Comparison of ENCODE assay signal across 21 mouse cellular contexts in genomic region chr2:167342876-167343275, GRCm38 (mm10). TPM values are rescaled to one million over a fixed set of nuclear protein-coding genes. Genes with fewer than 3 reads are reported as not detected.
DNase-seq lines count a peak whose midpoint lies in the region; ATAC-seq and TF ChIP-seq lines count a peak whose summit lies in the region.
"Had no signal": no experiment of that assay in that cellular context is flagged by ENCODE, and none has a peak within 500 bp of the region (broad histone marks: within the 10 kb centered on the region; RNA-seq: fewer than 3 reads in every experiment).

No protein-coding gene starts in this region.

- peak overlapping the region; percentile 67; the same call in 1 of the 2 replicates for H3K9ac ChIP-seq in heart, embryonic 13.5 days
- H3K9ac ChIP-seq in midbrain, postnatal 0 days (replicated peaks; ENCODE audit: low read length, poor library complexity, severe bottlenecking), result no peak overlapping the region
- H3K9ac ChIP-seq: intestine, embryonic 15.5 days; midbrain, embryonic 12.5 days had no signal

- H3K27ac ChIP-seq in heart, embryonic 13.5 days (replicated peaks), result peak overlapping the region; percentile 56; the same call in 1 of the 2 replicates
- H3K27ac ChIP-seq in midbrain, embryonic 10.5 days (replicated peaks), result peak overlapping the region; percentile 58; the same call in 1 of the 2 replicates
- H3K27ac ChIP-seq in midbrain, postnatal 0 days (ENCODE audit: low read depth, low read length), result no peak overlapping the region
- H3K27ac ChIP-seq in limb, embryonic 10.5 days, result peak overlapping the region; percentile 31; the same call in 1 of the 2 replicates
- no peak overlapping the region for H3K27ac ChIP-seq in thymus, adult 2 months (ENCODE audit: control insufficient read depth, insufficient read depth, low read length)
- H3K27ac ChIP-seq: heart, adult 2 months; intestine, embryonic 15.5 days; kidney, postnatal 0 days; midbrain, embryonic 12.5 days had no signal

- H3K4me2 ChIP-seq in heart, embryonic 13.5 days, result peak overlapping the region; percentile 50; the same call in 1 of the 2 replicates
- H3K4me2 ChIP-seq in midbrain, postnatal 0 days (ENCODE audit: low read depth, low read length, poor library complexity, severe bottlenecking), result no peak overlapping the region
- H3K4me2 ChIP-seq: intestine, embryonic 15.5 days; midbrain, embryonic 12.5 days had no signal

- TF ChIP-seq CTCF in midbrain, postnatal 0 days (IDR thresholded peaks at IDR 0.05), result no peak
- TF ChIP-seq CTCF in thymus, adult 2 months (IDR thresholded peaks at IDR 0.05; ENCODE audit: borderline replicate concordance, control insufficient read depth, extremely low read depth, insufficient read depth, low read length, poor library complexity), result no peak

- peak; percentile 12 for DNase-seq in adrenal gland, adult 2 months
- DNase-seq in adrenal gland, postnatal 36 days, result no peak
- DNase-seq in heart, adult 11 months, result no peak
- DNase-seq in midbrain, embryonic 10.5 days (ENCODE audit: low spot score), result no peak
- DNase-seq in midbrain, postnatal 0 days (ENCODE audit: low spot score), result no peak
- no peak for DNase-seq in limb, embryonic 10.5 days (ENCODE audit: low spot score)
- DNase-seq in thymus, adult 2 months, result no peak
- DNase-seq: adrenal gland, postnatal 25 days; heart, adult 2 months; heart, postnatal 36 days; layer of hippocampus, postnatal 36 days; lung, adult 18-20 months; lung, postnatal 4 days; spleen, adult 18-20 months; thymus, adult 18-20 months had no signal

- peaks cover 67% of the 10 kb centered on the region for H3K4me1 ChIP-seq in heart, embryonic 13.5 days
- H3K4me1 ChIP-seq in midbrain, embryonic 10.5 days, result peaks cover 39% of the 10 kb centered on the region
- peaks cover 5% of the 10 kb centered on the region; the same call in 1 of the 2 replicates for H3K4me1 ChIP-seq in midbrain, postnatal 0 days (ENCODE audit: insufficient read depth, low read length)
- H3K4me1 ChIP-seq in limb, embryonic 10.5 days, result peaks cover 18% of the 10 kb centered on the region
- no peaks in the 10 kb centered on the region for H3K4me1 ChIP-seq in thymus, adult 2 months (replicated peaks; ENCODE audit: control insufficient read depth, insufficient read depth, low read length)

- no peak for TF ChIP-seq POLR2A in thymus, adult 2 months (IDR thresholded peaks at IDR 0.05; ENCODE audit: control insufficient read depth, extremely low read depth, insufficient read depth, low read length, poor library complexity)

- 75% methylated on average over 6 of the region's 6 CpGs for WGBS in heart, embryonic 13.5 days
- 73% methylated on average over 6 of the region's 6 CpGs for WGBS in midbrain, embryonic 10.5 days
- 45% methylated on average over 6 of the region's 6 CpGs for WGBS in midbrain, postnatal 0 days
- 86% methylated on average over 6 of the region's 6 CpGs for WGBS in limb, embryonic 10.5 days
- WGBS in thymus, adult 2 months, result 91% methylated on average over 6 of the region's 6 CpGs

- H3K4me3 ChIP-seq in heart, embryonic 13.5 days, result no peak overlapping the region
- H3K4me3 ChIP-seq in midbrain, embryonic 10.5 days, result no peak overlapping the region
- no peak overlapping the region for H3K4me3 ChIP-seq in midbrain, postnatal 0 days (ENCODE audit: low read depth, low read length)
- no peak overlapping the region for H3K4me3 ChIP-seq in limb, embryonic 10.5 days
- no peak overlapping the region for H3K4me3 ChIP-seq in thymus, adult 2 months (ENCODE audit: control insufficient read depth, insufficient read depth, low read length)
- H3K4me3 ChIP-seq: heart, adult 2 months; intestine, embryonic 15.5 days; midbrain, embryonic 12.5 days had no signal

- no peak for ATAC-seq in heart, embryonic 13.5 days (ENCODE audit: extremely low read depth, insufficient number of reproducible peaks, low FRiP score, low TSS enrichment)
- ATAC-seq in midbrain, postnatal 0 days (ENCODE audit: low FRiP score), result no peak
- ATAC-seq: CD4-positive, CD25-positive, alpha-beta regulatory T cell, adult 4 months; forebrain, embryonic 16.5 days; intestine, embryonic 15.5 days had no signal

- no peaks in the 10 kb centered on the region for H3K27me3 ChIP-seq in heart, embryonic 13.5 days (replicated peaks)
- H3K27me3 ChIP-seq in midbrain, embryonic 10.5 days (ENCODE audit: low read depth, poor library complexity, severe bottlenecking), result no peaks in the 10 kb centered on the region; the same call in 1 of the 2 replicates
- no peaks in the 10 kb centered on the region for H3K27me3 ChIP-seq in midbrain, postnatal 0 days (ENCODE audit: insufficient read depth, low read length)
- no peaks in the 10 kb centered on the region for H3K27me3 ChIP-seq in limb, embryonic 10.5 days (ENCODE audit: low read depth, poor library complexity, severe bottlenecking)
- H3K27me3 ChIP-seq in thymus, adult 2 months (ENCODE audit: control insufficient read depth, insufficient read depth, low read length), result no peaks in the 10 kb centered on the region
- H3K27me3 ChIP-seq: intestine, embryonic 15.5 days; midbrain, embryonic 12.5 days had no signal

- H3K36me3 ChIP-seq in heart, embryonic 13.5 days, result peaks cover 4% of the 10 kb centered on the region; the same call in 1 of the 2 replicates
- H3K36me3 ChIP-seq in midbrain, embryonic 10.5 days, result peaks cover 5% of the 10 kb centered on the region
- H3K36me3 ChIP-seq in midbrain, postnatal 0 days (ENCODE audit: insufficient read depth, low read length), result no peaks in the 10 kb centered on the region
- no peaks in the 10 kb centered on the region for H3K36me3 ChIP-seq in limb, embryonic 10.5 days
- no peaks in the 10 kb centered on the region for H3K36me3 ChIP-seq in thymus, adult 2 months (ENCODE audit: control insufficient read depth, insufficient read depth, low read length)
- H3K36me3 ChIP-seq: intestine, embryonic 15.5 days; midbrain, embryonic 12.5 days had no signal

- no peaks in the 10 kb centered on the region for H3K9me3 ChIP-seq in heart, embryonic 13.5 days
- H3K9me3 ChIP-seq in midbrain, embryonic 10.5 days (replicated peaks), result no peaks in the 10 kb centered on the region
- H3K9me3 ChIP-seq in midbrain, postnatal 0 days (ENCODE audit: low read length), result no peaks in the 10 kb centered on the region
- H3K9me3 ChIP-seq in limb, embryonic 10.5 days (replicated peaks), result no peaks in the 10 kb centered on the region
- H3K9me3 ChIP-seq: intestine, embryonic 15.5 days; midbrain, embryonic 12.5 days had no signal

RNA-seq across cellular contexts. Expression of gene B4galt5, which starts 6.1 kb away (rescaled TPM):
- 100 to 1,000 TPM in 1 of 2 experiments, 10 to 100 TPM in 1; 92.7 to 113 TPM for total RNA-seq in adrenal gland, adult 2 months (2021)
- polyA plus RNA-seq in adrenal gland, adult 2 months (2012; rRNA removed), result 43.9 and 47.6 TPM in 2 replicates
- total RNA-seq in adrenal gland, postnatal 36 days (2021), result 100 to 1,000 TPM in 1 of 2 experiments, 10 to 100 TPM in 1; 93.7 to 153 TPM
- 8.8 and 9.7 TPM in 2 replicates for polyA plus RNA-seq in heart, embryonic 13.5 days (2015; fragmentation: Nextera tagmentation; extraction: Ambion mirVana)
- polyA plus RNA-seq in midbrain, embryonic 10.5 days (2016; fragmentation: Nextera tagmentation; extraction: Ambion mirVana), result 9.1 and 9.9 TPM in 2 replicates
- total RNA-seq in midbrain, postnatal 0 days (2014; rRNA removed), result 64.1 and 88.3 TPM in 2 replicates
- 29.1 and 35.6 TPM in 2 replicates for polyA plus RNA-seq in midbrain, postnatal 0 days (2015; fragmentation: Nextera tagmentation; extraction: Ambion mirVana)
- polyA plus RNA-seq in limb, embryonic 10.5 days (2016; fragmentation: Nextera tagmentation; extraction: Ambion mirVana), result 10.3 and 11.3 TPM in 2 replicates
- polyA plus RNA-seq in thymus, adult 2 months (2012; rRNA removed), result 10.9 and 14.2 TPM in 2 replicates

Comparison
In these comparisons a context has a peak if more than half of its experiments do, and no peak if none do; other contexts are left out.
1. H3K27ac ChIP-seq: peak in heart, embryonic 13.5 days (single experiment), midbrain, embryonic 10.5 days (single experiment) and limb, embryonic 10.5 days (single experiment); none in midbrain, postnatal 0 days (single experiment) and thymus, adult 2 months (single experiment).